Comparison of ENCODE assay signal across 21 mouse cellular contexts in the genomic region with DNA sequence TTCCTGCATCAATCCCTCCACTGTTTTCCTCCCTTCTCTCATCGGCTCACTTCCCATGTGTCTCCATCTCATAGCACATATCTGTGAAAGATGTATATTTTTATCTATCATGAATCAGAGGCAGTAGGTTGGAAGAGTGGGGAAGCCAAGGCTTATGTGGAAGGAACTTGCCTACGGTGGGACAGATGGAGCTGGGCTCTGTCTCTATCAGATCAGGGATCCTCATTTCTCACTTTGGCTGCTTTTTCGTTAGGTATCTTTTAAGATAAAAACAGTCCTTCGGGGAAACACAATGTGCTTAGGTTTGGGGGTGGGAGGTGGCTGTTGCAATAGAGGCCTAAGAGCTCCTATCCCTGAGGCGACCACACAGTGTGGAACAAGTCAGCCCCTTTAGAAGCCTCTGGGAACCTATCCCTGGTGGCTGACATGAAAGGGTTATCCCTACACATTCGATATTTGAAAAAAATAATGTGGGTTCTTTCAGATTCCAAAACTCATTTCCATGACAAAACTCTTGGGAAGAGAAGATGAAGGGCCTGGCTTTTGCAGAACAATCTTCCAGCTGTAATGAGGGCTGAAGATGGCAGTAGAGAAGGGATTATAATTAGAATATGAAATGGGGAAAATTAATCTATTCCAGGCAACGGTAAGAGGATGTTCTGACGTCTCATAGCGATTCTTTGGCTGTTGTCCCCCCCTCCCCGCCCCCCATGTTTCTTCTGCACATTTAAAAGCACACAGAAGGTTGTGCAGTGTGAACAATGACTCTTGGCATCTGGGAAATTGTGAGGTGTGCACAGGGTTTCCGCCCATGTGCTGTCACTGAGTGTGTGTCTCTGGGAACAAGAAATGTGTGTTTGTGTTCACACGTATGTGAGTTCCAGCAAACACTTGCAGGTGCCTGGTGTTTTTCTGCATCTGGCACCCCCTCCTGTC. TPM values are rescaled to one million over a fixed set of nuclear protein-coding genes. Genes with fewer than 3 reads are reported as not detected.
DNase-seq lines count a peak whose midpoint lies in the region; ATAC-seq and TF ChIP-seq lines count a peak whose summit lies in the region.
"Had no signal": no experiment of that assay in that cellular context is flagged by ENCODE, and none has a peak within 500 bp of the region (broad histone marks: within the 10 kb centered on the region; RNA-seq: fewer than 3 reads in every experiment).

No protein-coding gene starts in this region.

- H3K4me2 ChIP-seq in hindbrain, embryonic 14.5 days (replicated peaks) = no peak overlapping the region
- H3K4me2 ChIP-seq in hindbrain, embryonic 16.5 days (ENCODE audit: low read length) = no peak overlapping the region
- no peak overlapping the region for H3K4me2 ChIP-seq in forebrain, embryonic 14.5 days (ENCODE audit: low read length)
- 0 out of 2 replicates have a peak overlapping the region, but pooled peaks have one; percentile 6 for H3K4me2 ChIP-seq in midbrain, embryonic 13.5 days (replicated peaks)
- H3K4me2 ChIP-seq: embryonic facial prominence, embryonic 13.5 days; heart, embryonic 15.5 days; hindbrain, embryonic 12.5 days; limb, embryonic 15.5 days had no signal

- no peak overlapping the region for H3K4me3 ChIP-seq in hindbrain, embryonic 14.5 days (replicated peaks; ENCODE audit: low read length)
- no peak overlapping the region for H3K4me3 ChIP-seq in hindbrain, embryonic 16.5 days (ENCODE audit: low read length)
- H3K4me3 ChIP-seq in forebrain, embryonic 14.5 days (ENCODE audit: low read depth, low read length) = no peak overlapping the region
- H3K4me3 ChIP-seq in midbrain, embryonic 13.5 days (replicated peaks) = no peak overlapping the region
- H3K4me3 ChIP-seq: embryonic facial prominence, embryonic 13.5 days; heart, embryonic 15.5 days; hindbrain, embryonic 12.5 days; limb, embryonic 15.5 days had no signal

- DNase-seq in hindbrain, embryonic 14.5 days (ENCODE audit: low spot score) = no peak
- DNase-seq in brain, embryonic 14.5 days (ENCODE audit: low read depth) = peak; percentile 75
- DNase-seq in forebrain, embryonic 14.5 days (ENCODE audit: low spot score) = peak; percentile 56
- no peak for DNase-seq in thymus, postnatal 36 days
- DNase-seq in ovary, postnatal 36 days (ENCODE audit: low spot score) = no peak
- DNase-seq in kidney, postnatal 4 days = no peak
- DNase-seq: B cell, adult 2 months; cerebellum, adult 11 months; kidney, adult 11 months; kidney, postnatal 25 days; liver, postnatal 0 days; lung, postnatal 4 days; retina, postnatal 1 day; thymus, postnatal 4 days had no signal

- no peaks in the 10 kb centered on the region for H3K27me3 ChIP-seq in hindbrain, embryonic 14.5 days (ENCODE audit: control insufficient read depth, insufficient read depth, low read length)
- H3K27me3 ChIP-seq in hindbrain, embryonic 16.5 days (replicated peaks; ENCODE audit: control insufficient read depth, insufficient read depth, low read length) = 0 out of 2 replicates have a peak, but pooled peaks cover 3% of the 10 kb centered on the region
- H3K27me3 ChIP-seq in forebrain, embryonic 14.5 days (replicated peaks; ENCODE audit: control insufficient read depth, insufficient read depth, low read length) = no peaks in the 10 kb centered on the region
- no peaks in the 10 kb centered on the region for H3K27me3 ChIP-seq in midbrain, embryonic 13.5 days
- H3K27me3 ChIP-seq: embryonic facial prominence, embryonic 13.5 days; limb, embryonic 15.5 days had no signal

- H3K36me3 ChIP-seq in hindbrain, embryonic 14.5 days (replicated peaks; ENCODE audit: control insufficient read depth, insufficient read depth) = no peaks in the 10 kb centered on the region
- no peaks in the 10 kb centered on the region for H3K36me3 ChIP-seq in hindbrain, embryonic 16.5 days (ENCODE audit: control insufficient read depth, insufficient read depth, low read length)
- no peaks in the 10 kb centered on the region for H3K36me3 ChIP-seq in forebrain, embryonic 14.5 days (ENCODE audit: control insufficient read depth, insufficient read depth, low read length)
- peaks cover 13% of the 10 kb centered on the region; the same call in 1 of the 2 replicates for H3K36me3 ChIP-seq in midbrain, embryonic 13.5 days
- H3K36me3 ChIP-seq: embryonic facial prominence, embryonic 13.5 days; heart, embryonic 15.5 days; hindbrain, embryonic 12.5 days; limb, embryonic 15.5 days had no signal

- no peak for ATAC-seq in hindbrain, embryonic 14.5 days (ENCODE audit: low FRiP score)
- ATAC-seq in hindbrain, embryonic 16.5 days = no peak
- ATAC-seq in forebrain, embryonic 14.5 days = peak; percentile 73
- ATAC-seq in midbrain, embryonic 13.5 days = peak; percentile 51; the same call in 1 of the 2 replicates
- ATAC-seq: liver, postnatal 0 days had no signal

- no peak overlapping the region for H3K9ac ChIP-seq in hindbrain, embryonic 14.5 days
- no peak overlapping the region for H3K9ac ChIP-seq in hindbrain, embryonic 16.5 days (ENCODE audit: low read depth, low read length)
- no peak overlapping the region for H3K9ac ChIP-seq in forebrain, embryonic 14.5 days (ENCODE audit: low read length)
- H3K9ac ChIP-seq in midbrain, embryonic 13.5 days (replicated peaks) = no peak overlapping the region
- H3K9ac ChIP-seq: embryonic facial prominence, embryonic 13.5 days; heart, embryonic 15.5 days; hindbrain, embryonic 12.5 days; limb, embryonic 15.5 days; liver, postnatal 0 days had no signal

- H3K27ac ChIP-seq in hindbrain, embryonic 14.5 days = peak overlapping the region; percentile 16; the same call in 1 of the 2 replicates
- no peak overlapping the region for H3K27ac ChIP-seq in hindbrain, embryonic 16.5 days (ENCODE audit: low read depth, low read length)
- H3K27ac ChIP-seq in forebrain, embryonic 14.5 days (ENCODE audit: low read depth, low read length) = peak overlapping the region; percentile 70; the same call in 1 of the 2 replicates
- H3K27ac ChIP-seq in midbrain, embryonic 13.5 days = peak overlapping the region; percentile 73
- H3K27ac ChIP-seq: embryonic facial prominence, embryonic 13.5 days; heart, embryonic 15.5 days; hindbrain, embryonic 12.5 days; limb, embryonic 15.5 days; stomach, postnatal 0 days had no signal

- TF ChIP-seq POLR2A in brain, embryonic 14.5 days (IDR thresholded peaks at IDR 0.05; ENCODE audit: borderline replicate concordance, extremely low read depth, insufficient read depth, insufficient read length, poor library complexity, severe bottlenecking) = no peak

- TF ChIP-seq CTCF in brain, embryonic 14.5 days (IDR thresholded peaks at IDR 0.05; ENCODE audit: borderline replicate concordance, extremely low read depth, insufficient read depth, insufficient read length) = no peak

- H3K4me1 ChIP-seq in hindbrain, embryonic 14.5 days (replicated peaks; ENCODE audit: control insufficient read depth, insufficient read depth, low read length) = 0 out of 2 replicates have a peak, but pooled peaks cover 18% of the 10 kb centered on the region
- peaks cover 2% of the 10 kb centered on the region; the same call in 1 of the 2 replicates for H3K4me1 ChIP-seq in hindbrain, embryonic 16.5 days (ENCODE audit: control insufficient read depth, insufficient read depth, low read depth, low read length)
- peaks cover 14% of the 10 kb centered on the region for H3K4me1 ChIP-seq in forebrain, embryonic 14.5 days (ENCODE audit: control insufficient read depth, insufficient read depth, low read length)
- H3K4me1 ChIP-seq in midbrain, embryonic 13.5 days (replicated peaks) = peaks cover 51% of the 10 kb centered on the region

- WGBS in hindbrain, embryonic 14.5 days = 58% methylated on average over 12 of the region's 12 CpGs
- 60% methylated on average over 12 of the region's 12 CpGs for WGBS in hindbrain, embryonic 16.5 days
- WGBS in forebrain, embryonic 14.5 days = 40% methylated on average over 12 of the region's 12 CpGs
- 44% methylated on average over 12 of the region's 12 CpGs for WGBS in midbrain, embryonic 13.5 days

- no peaks in the 10 kb centered on the region for H3K9me3 ChIP-seq in hindbrain, embryonic 14.5 days (ENCODE audit: control insufficient read depth, low read length)
- H3K9me3 ChIP-seq in hindbrain, embryonic 16.5 days (ENCODE audit: control insufficient read depth, low read length) = no peaks in the 10 kb centered on the region
- H3K9me3 ChIP-seq in forebrain, embryonic 14.5 days (replicated peaks; ENCODE audit: control insufficient read depth, low read length) = no peaks in the 10 kb centered on the region
- no peaks in the 10 kb centered on the region for H3K9me3 ChIP-seq in midbrain, embryonic 13.5 days
- H3K9me3 ChIP-seq: embryonic facial prominence, embryonic 13.5 days; heart, embryonic 15.5 days; hindbrain, embryonic 12.5 days; limb, embryonic 15.5 days had no signal

RNA-seq across cellular contexts. Expression of gene Tox2, which starts 41.3 kb away (rescaled TPM):
- polyA plus RNA-seq in hindbrain, embryonic 14.5 days (2014; fragmentation: Nextera tagmentation; extraction: Ambion mirVana) = 28.7 and 31.4 TPM in 2 replicates
- 23.0 and 33.7 TPM in 2 replicates for polyA plus RNA-seq in hindbrain, embryonic 16.5 days (2015; fragmentation: Nextera tagmentation; extraction: Ambion mirVana)
- polyA plus RNA-seq in brain, embryonic 14.5 days (2012; rRNA removed) = 67.0 and 70.4 TPM in 2 replicates
- polyA plus RNA-seq in forebrain, embryonic 14.5 days (2014; fragmentation: Nextera tagmentation; extraction: Ambion mirVana) = 16.5 and 19.2 TPM in 2 replicates
- polyA plus RNA-seq in midbrain, embryonic 13.5 days (2015; fragmentation: Nextera tagmentation; extraction: Ambion mirVana) = 38.8 and 44.2 TPM in 2 replicates

Comparison
In these comparisons a context has a peak if more than half of its experiments do, and no peak if none do; other contexts are left out.
1. ATAC-seq: peak in forebrain, embryonic 14.5 days (single experiment) and midbrain, embryonic 13.5 days (single experiment); none in hindbrain, embryonic 14.5 days (single experiment) and hindbrain, embryonic 16.5 days (single experiment).
2. DNase-seq: peak in brain, embryonic 14.5 days (single experiment) and forebrain, embryonic 14.5 days (single experiment); none in hindbrain, embryonic 14.5 days (single experiment), thymus, postnatal 36 days (0 of 2), ovary, postnatal 36 days (single experiment) and kidney, postnatal 4 days (0 of 2).